Mouse (Mus musculus): ENCODE data around the gene Bfsp1.

DNA sequence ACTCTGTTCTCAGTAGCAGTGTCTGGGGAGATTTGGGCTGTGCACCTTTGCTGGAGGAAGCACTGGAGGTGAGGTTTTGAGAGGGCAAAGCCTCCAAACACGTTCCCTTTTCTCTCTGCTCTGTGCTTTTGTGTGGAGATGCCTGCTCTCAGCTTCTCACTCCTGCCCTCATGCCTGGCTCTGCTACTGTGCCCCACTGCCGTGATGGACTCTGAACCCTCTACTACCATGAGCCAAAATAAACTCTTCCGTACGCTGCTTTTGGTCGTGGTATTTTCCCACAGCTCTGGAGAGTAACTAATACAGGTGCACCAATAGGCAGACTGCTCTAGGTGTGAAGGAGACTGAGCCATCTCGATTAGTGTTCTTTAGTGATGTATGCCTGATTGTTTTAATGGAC, 16.3 kb upstream of the Bfsp1 start:
- no peak for TF ChIP-seq CTCF (conservative IDR thresholded peaks at IDR 0.05; ENCODE audit: insufficient read depth, insufficient read length, low read depth, low read length)
- no peak for TF ChIP-seq POLR2A (IDR thresholded peaks at IDR 0.05; ENCODE audit: low read depth, low read length)
